Mouse (Mus musculus): Measurements from ENCODE around the gene Ly6g5c.

DNA sequence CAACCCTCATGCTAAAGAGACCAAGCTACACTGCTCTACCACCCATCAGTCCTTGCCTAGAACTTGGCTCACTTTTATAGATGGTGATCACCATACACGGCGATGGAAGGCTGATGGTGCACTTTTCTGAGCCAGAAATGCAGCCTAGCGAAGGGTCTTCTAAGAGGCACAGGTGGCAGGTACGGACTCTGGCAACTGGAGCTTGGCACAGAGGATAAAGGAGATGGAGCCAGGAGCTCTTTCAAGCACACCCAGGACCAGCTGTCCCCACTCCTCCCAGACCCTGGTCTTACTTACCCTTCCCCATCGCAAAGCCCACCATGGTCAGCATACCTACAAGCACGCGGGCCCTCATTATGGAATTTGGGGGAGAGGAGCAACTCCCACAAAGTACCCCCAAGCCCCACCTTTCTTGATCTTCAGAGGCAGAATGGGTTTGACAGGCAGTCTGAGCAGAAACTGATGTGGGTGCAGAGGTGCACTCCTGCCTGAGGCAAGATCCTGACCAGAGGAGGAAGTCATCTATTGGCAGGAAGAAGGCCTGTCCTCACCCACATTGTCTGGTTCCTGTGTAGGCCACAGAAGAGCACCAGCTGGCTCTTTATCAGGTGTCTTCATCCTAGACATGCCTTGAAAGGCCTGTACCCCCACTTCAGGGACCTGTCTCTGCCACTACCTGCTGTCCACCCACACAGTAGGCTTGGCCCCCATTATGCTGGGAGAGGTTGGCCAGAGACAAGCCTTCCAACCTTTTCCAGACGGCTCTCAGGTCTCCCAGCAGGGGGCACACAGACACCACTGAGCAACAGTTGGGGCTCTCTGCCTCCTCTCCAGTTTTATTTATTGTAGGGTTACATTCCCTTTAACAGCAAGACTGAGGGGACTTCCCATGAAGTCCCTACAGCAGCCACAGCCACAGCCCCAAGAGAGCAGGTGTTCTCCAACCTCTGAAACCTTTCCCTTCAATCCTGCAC lies 7.3 kb downstream of the Ly6g5c start, which contains the start of gene Ly6g5b:
- no peak for TF ChIP-seq GATA1 (IDR thresholded peaks at IDR 0.05; ENCODE audit: low read length)
- TF ChIP-seq TAL1 (IDR thresholded peaks at IDR 0.05; ENCODE audit: low read length) = no peak
